Mouse (Mus musculus) layer of hippocampus, adult 2 months (tissue): ENCODE data around the gene Slc35f4. TPM values are rescaled to one million over a fixed set of nuclear protein-coding genes. Genes with fewer than 3 reads are reported as not detected.

Experiments
- DNase-seq, 2 experiments: peaks; one replicate each; pipeline ENCODE4 v3.0.0; 2022; ENCODE audit warnings: low spot score in 2 of 2
- H3K27ac ChIP-seq: fragments of 200-600 bp; 2 replicates; pipeline ENCODE4 v1.8.1; 2022
- H3K4me3 ChIP-seq: fragments of 200-600 bp; 2 replicates; pipeline ENCODE4 v1.8.1; 2022; ENCODE audit warnings: mild to moderate bottlenecking
- CTCF ChIP-seq: fragments of 200-600 bp; conservative IDR thresholded peaks from 2 replicates; pipeline ENCODE4 v1.8.1; 2022; ENCODE audit warnings: antibody characterized with exemption, mild to moderate bottlenecking, moderate library complexity
- total RNA-seq, 2 experiments: library from RNA; stranded (reverse); gene quantifications; 2 replicates each; pipeline ENCODE4 v1.2.3; 2021

Gene Slc35f4
- total RNA-seq, 2 experiments from 2014 or later: 13.9 to 16.3 TPM

- no peak for TF ChIP-seq CTCF
- no peak overlapping the region for H3K27ac ChIP-seq
- DNase-seq: no peak
- H3K4me3 ChIP-seq: no peak overlapping the region
Observed at GRCm38 (mm10) chr14:49454283-49454914, 71.4 kb downstream of the Slc35f4 start.

- no peak for DNase-seq
- TF ChIP-seq CTCF: no peak
- Histone ChIP-seq H3K27ac (no peak overlapping the region), H3K4me3 (no peak overlapping the region)
Observed at GRCm38 (mm10) chr14:49453782-49454181, 72.1 kb downstream of the Slc35f4 start.

GRCm38 (mm10) chr14:49447669-49448068 is 78.2 kb downstream of the Slc35f4 start:
- H3K4me3 ChIP-seq: no peak overlapping the region
- no peak for TF ChIP-seq CTCF
- no peak for DNase-seq
- H3K27ac ChIP-seq: no peak overlapping the region

- Histone ChIP-seq H3K27ac (no peak overlapping the region), H3K4me3 (no peak overlapping the region)
- no peak for TF ChIP-seq CTCF
- DNase-seq: no peak
Observed at GRCm38 (mm10) chr14:49446461-49446860, 79.4 kb downstream of the Slc35f4 start.

GRCm38 (mm10) chr14:49436811-49437210 is 89.0 kb downstream of the Slc35f4 start:
- no peak overlapping the region for H3K27ac ChIP-seq
- no peak for TF ChIP-seq CTCF
- DNase-seq: no peak
- no peak overlapping the region for H3K4me3 ChIP-seq

GRCm38 (mm10) chr14:49431821-49432220 is 94.0 kb downstream of the Slc35f4 start:
- Histone ChIP-seq H3K4me3 (no peak overlapping the region), H3K27ac (no peak overlapping the region)
- no peak for TF ChIP-seq CTCF
- DNase-seq: no peak

- no peak overlapping the region for H3K4me3 ChIP-seq
- peak; percentile 54 for TF ChIP-seq CTCF
- no peak overlapping the region for H3K27ac ChIP-seq
- DNase-seq: no peak
Observed at GRCm38 (mm10) chr14:49392482-49392881, 133.4 kb downstream of the Slc35f4 start.

GRCm38 (mm10) chr14:49362161-49362560 is 163.7 kb downstream of the Slc35f4 start:
- no peak overlapping the region for H3K4me3 ChIP-seq
- no peak for DNase-seq
- TF ChIP-seq CTCF: no peak
- H3K27ac ChIP-seq: no peak overlapping the region

GRCm38 (mm10) chr14:49355561-49355960 is 170.3 kb downstream of the Slc35f4 start:
- Histone ChIP-seq H3K27ac (no peak overlapping the region), H3K4me3 (no peak overlapping the region)
- DNase-seq: no peak
- TF ChIP-seq CTCF: no peak

GRCm38 (mm10) chr14:49348897-49349250 is 177.0 kb downstream of the Slc35f4 start:
- TF ChIP-seq CTCF: peak; percentile 78
- DNase-seq: peak in 1 of 2 experiments; percentile 30
- Histone ChIP-seq H3K4me3 (no peak overlapping the region), H3K27ac (no peak overlapping the region)

GRCm38 (mm10) chr14:49348164-49348896 is 177.5 kb downstream of the Slc35f4 start:
- TF ChIP-seq CTCF: no peak
- H3K27ac ChIP-seq: no peak overlapping the region
- no peak overlapping the region for H3K4me3 ChIP-seq
- no peak for DNase-seq

- no peak overlapping the region for H3K27ac ChIP-seq
- DNase-seq: no peak
- no peak overlapping the region for H3K4me3 ChIP-seq
- TF ChIP-seq CTCF: no peak
Observed at GRCm38 (mm10) chr14:49345835-49346234, 180.0 kb downstream of the Slc35f4 start.

- no peak for DNase-seq
- no peak for TF ChIP-seq CTCF
Observed at GRCm38 (mm10) chr14:49337011-49337410, 188.8 kb downstream of the Slc35f4 start.

GRCm38 (mm10) chr14:49333841-49334240 is 192.0 kb downstream of the Slc35f4 start:
- no peak for TF ChIP-seq CTCF
- Histone ChIP-seq H3K27ac (no peak overlapping the region), H3K4me3 (no peak overlapping the region)
- DNase-seq: no peak

More at GRCm38 (mm10) chr14:49337011-49337410, 188.8 kb downstream of the Slc35f4 start:
- Histone ChIP-seq H3K27ac (no peak overlapping the region), H3K4me3 (no peak overlapping the region)
